Mouse (Mus musculus): ENCODE measurements around the gene Nxpe5. TPM values are rescaled to one million over a fixed set of nuclear protein-coding genes. Genes with fewer than 3 reads are reported as not detected.

The Nxpe5 gene
- total RNA-seq, 2 experiments from 2014 or later = 0.51 to 0.96 TPM

DNA sequence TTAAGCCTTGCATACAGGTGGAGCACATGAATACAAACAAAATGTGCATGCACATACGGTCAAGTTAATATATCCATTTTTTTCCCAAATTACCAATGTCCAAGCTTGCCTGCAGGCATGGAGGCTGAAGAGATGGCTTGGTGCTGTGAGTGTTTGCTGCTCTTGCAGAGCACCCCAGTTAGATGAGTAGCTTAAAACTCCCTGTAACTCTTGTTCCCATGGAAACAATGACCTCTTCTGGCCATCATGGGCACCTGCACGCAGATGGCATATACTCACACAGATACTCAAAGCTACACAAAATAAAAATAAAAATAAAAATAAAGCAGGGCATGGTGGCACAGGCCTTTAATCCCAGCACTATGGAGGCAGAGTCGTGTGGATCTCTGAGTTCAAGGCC lies 27.4 kb downstream of the Nxpe5 start:
- no peak for DNase-seq

DNA sequence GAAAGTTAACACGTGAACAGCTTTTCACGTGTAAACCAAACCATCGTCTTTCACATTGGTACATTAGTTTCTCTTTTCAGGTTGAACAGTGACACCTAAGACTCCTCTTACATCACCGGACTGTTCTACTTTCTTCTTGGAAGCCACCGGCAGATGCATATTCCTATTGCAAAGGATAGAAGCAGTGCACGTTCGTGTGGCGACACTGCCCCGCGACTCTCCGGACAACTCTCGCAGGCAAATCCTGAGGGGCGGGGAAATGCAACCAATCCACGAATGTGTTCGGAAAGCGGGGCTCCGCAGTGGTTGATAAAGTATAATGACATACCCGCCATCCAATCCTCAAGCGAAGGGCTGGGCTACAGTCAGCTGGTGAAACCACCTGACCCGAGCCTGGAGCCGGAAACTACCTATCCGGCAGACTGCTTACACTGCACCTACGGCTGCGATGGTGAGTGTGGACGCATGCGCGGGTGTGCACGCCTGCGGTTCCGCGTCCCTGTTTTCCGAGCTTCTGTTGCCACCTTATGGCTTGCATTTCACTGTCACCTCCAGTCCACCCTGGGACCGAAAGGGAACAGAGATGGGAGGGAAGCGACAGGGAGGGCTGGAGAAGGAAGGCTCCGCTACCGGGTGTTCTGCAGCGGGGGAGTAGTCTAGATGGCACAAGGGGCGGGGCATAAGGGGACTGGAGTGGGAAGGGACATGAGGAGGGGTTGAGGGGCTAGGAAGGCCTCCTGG lies 29.8 kb downstream of the Nxpe5 start, which contains the start of gene Lamtor4:
Gene Lamtor4 (plus strand): TSS at position 130 of the 741 bp plus-strand sequence.
- peak; percentile 94 for DNase-seq

DNA sequence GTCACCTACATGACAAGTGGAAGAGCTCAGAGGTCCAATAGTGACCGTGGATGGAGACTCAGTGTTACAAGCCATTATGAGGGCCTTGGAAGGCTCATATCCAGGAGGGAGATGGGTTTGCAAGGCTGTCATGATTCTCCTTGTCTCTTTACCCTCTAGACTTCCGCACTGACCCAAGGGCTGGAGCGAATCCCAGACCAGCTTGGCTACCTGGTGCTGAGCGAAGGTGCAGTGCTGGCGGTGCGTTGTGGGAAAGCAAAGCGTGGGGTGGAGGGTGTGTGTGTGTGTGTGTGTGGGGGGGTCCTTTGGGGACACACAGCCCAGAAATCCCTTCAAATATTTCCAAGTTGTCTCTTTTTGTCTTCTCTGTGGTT lies 30.4 kb downstream of the Nxpe5 start:
- DNase-seq = no peak

DNA sequence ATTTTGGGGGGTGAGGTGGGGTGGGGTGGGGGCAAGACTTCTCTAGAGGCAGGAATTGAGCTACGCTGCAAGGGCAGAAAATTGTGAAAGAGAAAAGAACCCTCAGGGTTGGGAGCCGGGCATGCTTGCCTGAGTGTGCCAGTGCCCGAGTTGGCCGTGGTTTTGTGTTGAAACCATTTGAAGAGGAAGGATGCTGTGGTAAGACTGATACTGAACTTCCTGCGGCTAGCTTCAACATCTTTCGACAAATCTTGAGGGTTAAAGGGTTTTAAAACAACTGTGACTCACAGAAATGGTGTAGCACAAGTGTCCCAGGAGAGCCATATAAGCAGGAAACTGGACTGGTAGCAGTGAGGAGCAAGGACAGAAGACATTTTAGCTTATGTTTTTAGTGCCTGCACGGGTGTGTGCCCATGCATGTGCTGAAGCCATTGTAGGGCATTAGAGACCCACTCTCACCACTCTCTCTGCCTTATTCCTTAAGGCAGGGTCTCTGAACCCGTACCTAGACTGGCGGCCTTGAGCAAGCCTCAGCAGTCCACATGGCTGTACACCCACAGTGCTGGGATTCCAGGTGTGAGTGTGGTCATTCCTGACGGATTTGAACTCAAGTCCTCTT lies 31.4 kb downstream of the Nxpe5 start:
- no peak for DNase-seq

DNA sequence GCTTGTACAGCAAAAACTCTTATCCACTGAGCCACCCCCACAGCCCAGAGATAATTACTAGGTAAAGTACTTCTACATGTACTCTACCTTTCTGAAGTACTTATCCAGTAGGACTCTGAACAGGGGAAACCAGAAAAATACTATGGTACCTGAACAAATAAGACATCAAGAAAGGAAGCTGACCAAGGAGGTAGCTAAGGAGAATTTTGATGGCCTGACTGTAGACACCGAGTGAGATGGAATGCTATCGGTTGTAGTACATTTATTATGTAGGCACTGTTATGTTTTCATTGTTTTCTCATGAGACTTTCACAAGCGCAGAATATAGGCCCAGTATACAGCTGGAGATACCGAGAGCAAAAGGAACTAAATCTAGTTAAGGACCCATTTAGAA lies 31.9 kb downstream of the Nxpe5 start:
- DNase-seq = no peak

DNA sequence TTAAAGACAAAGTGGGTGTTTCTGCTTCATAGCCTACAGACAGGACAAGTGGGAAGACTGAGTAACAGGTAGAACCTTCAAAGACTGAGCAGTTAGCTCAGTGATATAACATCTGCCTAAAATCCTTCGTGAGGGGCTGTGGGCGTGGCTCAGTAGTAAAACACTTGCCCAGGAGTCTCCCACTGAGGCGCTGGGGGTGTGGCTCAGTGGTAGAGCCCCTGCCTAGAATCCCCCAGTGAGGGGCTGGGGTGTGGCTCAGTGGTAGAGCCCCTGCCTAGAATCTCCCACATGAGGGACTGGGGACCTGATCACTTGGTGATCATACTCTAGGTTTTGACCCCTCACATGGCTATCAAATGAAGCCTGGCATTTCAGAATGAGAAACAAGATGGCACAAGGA lies 32.4 kb downstream of the Nxpe5 start:
- no peak for DNase-seq

DNA sequence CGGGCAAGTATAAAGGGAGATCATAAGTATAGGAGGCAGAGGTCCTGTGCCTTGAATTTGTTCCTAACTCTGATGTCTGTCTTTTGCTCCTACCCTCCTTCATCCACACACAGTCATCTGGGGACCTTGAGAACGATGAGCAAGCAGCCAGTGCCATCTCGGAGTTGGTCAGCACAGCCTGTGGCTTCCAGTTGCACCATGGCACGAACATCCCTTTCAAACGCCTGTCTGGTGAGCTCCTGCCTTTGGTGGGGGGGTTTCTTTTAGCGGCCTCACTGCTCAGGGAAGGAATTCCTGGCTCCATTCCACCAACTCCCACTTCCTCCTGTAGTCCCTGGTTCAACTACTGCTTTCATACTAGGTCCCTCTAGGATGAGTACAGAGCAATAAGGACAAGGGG lies 32.8 kb downstream of the Nxpe5 start:
- DNase-seq = peak; percentile 36

DNA sequence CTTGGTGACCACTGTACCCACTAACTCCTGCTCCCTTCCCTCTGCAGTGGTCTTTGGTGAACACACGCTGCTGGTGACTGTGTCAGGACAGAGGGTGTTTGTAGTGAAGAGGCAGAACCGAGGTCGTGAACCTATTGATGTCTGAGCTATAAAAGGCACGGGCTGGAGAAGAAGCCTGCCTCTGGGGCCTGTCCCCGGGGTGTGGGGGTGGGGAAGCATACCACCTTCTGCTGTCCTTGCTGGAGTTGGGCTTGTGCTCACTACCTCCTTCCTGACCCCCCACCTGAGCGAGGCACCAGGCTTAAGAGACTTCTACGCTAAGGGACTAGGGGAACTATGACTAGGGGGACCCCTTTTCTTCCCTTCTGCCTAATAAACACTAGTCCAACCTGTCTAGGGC lies 33.3 kb downstream of the Nxpe5 start:
- DNase-seq = no peak

DNA sequence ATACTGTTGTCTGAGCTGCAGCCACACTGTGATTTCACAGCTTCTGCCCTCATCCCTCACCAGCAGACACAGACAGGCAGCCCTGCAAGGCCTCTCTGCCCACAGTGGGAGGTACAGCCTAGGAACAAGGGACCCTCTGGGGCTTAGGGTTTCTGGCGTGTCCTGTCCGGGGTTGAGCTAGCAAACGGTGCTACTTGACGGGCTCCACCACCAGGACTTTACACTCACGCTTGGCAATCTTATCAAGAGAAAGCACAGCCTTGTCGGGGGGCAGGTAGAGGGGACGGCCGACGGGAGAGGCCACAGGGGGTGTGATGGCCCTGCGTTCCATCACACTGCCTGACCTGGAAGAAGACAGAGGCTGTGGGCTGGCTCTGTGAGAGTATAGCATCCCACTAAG lies 34.4 kb downstream of the Nxpe5 start:
- DNase-seq = no peak

DNA sequence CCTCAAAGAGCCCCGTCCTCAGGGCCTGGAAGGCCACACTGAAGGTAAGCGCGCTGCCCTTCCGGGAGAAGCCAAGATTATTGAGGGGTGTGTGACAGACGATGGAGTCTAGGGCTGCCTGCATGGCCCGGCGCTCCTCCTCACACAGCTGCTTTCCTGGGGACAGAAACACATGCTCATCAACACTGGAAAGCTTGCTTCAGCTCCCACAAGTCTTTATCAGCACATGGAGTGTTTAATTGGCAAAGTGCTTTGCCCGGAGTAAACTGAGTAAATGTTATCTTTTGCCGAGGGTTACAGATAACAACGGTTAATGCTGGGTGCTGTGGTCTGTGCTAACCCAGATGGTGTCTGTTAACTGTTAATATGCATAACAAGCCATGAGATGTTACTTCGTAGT lies 35.1 kb downstream of the Nxpe5 start:
- no peak for DNase-seq

DNA sequence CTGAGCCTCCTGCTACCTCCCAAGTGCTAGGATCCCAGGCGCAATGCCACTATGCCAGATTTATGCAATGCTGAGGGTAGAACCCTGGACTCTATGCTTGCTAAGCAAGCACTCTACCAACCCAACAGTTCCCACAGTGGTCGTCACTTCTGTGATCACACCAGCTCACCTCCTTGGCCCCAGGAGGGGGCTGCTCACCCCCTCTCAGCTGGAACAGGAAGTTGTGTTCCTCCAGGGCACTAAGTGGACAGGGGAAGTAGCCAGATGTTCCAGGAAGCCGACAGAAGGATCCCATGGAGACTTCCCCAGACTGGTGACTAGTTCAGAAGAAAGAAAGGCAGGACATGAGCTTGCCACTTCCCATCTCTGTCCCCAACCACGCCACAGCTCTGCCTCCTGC lies 36.3 kb downstream of the Nxpe5 start:
- no peak for DNase-seq

DNA sequence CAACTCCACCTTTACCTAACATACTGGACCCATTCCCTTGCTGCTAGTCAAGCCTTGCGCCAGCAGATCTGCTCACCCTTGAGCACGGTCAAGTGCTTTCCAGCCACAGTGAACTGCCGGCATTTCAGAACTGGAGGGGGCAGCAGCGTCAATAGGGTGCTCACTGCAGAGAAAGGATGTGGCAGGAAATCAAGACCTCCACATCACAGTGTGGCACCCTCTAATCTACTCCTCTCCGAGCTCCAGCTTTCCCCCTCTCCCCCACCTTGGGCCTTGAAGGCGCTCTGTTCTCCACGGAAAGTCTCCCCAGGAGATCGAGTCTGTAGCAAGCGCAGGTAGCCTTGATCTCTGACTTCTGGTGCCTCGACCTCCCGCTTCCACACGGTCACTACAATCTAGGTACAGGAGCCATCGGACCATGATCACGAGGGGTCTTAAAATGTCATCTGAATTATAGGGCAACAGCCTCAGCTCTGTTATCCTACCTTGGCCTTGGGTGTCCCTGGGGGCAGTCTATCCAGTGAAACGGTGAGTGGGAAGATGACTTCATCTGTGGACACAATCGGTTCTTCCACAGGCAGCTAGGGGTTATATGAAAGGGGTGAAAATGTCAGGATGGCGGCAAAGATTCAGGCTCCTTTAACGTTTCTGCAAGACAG lies 37.0 kb downstream of the Nxpe5 start:
- DNase-seq = no peak

DNA sequence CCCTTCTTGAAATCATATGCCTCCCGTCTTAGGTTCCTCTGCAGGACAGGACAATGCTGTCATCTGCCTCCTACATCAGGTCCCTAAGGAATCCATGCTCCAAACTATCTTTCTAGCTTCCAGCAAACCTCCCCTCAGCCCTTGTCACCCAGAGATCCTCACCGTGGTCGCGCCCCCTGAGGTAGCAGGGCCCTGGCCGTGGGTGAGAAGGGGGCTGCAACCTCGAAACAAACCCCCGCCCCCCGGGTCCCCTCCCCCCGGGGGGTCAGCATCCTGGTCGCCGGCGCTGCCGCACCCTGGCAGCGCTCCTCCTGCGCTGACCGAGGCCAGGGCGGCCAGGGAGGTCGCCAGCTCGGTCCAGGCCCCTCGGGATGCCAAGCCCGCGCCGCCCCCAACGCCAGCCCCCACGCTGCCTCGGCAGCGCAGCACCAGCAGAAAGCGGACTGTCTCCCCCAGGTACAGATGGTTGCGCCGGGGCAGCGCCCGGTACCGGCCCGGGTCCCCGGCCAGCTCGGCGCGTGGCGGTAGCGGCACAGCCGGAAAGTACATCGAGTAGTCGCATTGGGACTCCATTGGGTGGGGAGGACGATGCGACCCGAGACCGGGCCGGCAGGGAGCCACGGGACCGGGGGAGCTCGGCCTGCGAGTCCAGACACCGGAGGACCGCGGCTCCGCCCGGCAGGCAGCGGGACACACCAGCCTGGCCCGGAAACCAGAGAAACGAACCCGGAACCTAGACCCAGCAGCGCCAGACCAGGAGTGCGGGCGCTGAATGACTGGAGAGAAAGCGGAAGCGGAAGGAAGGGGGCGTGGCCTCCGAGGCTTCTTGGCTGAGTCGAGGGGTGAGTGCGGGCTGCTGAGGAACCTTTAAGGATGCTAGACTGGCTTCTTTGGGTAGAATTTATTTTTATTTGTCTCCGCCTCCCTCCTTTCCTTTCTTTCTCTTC lies 37.8 kb downstream of the Nxpe5 start, which contains the start of gene BC037034:
Gene BC037034 (minus strand): TSS at position 774 of the 947 bp plus-strand sequence.
- peak; percentile 95 for DNase-seq

DNA sequence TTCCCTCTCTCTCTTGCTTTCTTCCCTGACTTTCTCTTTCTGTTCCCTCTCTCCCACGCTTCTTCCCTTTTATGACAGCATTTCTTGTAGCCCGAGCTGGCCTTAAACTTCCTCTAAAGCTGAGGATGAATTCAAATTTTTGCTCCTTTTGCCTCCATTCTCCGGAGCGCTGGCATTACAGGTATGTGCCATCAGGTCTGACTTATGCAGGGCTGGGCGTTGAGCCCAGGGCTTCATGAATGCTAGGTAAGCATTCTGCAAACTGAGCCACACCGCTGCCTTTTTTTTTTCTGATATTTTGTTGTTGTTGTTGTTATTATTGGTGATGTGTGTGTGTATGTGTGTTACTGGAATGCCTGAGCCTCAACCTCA lies 38.5 kb downstream of the Nxpe5 start:
- DNase-seq = no peak

DNA sequence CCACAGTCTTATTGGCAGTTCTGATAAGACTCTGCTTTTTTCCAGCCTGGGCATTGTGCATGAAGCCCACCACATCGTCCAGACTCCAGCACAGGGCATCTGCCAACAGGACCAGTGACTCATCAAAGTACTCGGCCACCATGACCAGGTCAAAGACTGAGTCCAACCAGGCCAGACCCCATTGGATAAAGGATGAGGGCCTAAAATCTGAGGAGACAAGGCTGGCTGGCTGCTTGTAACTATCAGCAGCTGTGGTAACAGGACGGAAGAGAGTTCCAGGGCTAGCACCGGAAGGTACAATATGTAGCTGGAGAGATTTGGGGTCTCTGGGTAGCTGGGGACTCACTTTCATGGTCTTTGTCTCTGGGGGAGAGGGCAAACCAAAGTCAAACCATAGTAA lies 40.0 kb downstream of the Nxpe5 start:
- DNase-seq = no peak

DNA sequence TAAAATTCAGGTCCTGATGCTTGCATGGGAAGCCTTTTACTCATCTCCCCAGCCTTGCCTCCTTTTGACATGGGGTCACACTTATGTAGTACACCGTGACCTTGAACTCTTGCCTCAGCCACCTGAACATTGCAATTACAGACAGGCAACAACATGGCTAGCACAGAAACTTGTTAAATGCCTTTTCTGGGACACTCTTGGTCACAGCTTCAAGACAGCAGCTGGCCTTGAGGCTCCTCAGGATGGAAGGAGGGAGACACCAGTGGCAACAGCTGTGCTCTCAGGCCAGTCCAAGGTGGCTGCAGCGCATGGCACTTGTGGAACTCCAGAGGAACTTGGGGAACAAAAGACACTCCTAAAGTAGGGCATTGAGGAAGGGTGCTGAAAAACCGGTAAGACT lies 41.4 kb downstream of the Nxpe5 start:
- DNase-seq = no peak

DNA sequence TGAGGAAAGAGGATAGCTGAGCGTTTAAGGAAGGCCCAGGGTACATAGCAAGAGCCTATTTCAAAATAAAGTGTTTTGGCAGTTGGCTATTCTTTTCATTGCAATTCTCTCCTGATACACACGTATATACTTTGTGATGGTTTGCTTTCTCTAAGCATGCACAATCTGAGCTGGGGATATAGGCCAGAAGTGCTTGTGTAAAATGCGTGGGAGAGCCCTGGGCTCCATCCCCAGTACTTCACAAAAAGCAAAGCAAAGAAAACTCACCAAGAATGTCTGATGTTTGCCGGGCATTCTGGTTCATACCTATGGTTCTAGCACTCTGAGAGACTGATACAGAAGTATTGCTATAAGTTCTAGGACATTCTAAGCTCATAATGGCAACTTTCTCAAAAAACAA lies 43.3 kb downstream of the Nxpe5 start:
- DNase-seq = no peak

DNA sequence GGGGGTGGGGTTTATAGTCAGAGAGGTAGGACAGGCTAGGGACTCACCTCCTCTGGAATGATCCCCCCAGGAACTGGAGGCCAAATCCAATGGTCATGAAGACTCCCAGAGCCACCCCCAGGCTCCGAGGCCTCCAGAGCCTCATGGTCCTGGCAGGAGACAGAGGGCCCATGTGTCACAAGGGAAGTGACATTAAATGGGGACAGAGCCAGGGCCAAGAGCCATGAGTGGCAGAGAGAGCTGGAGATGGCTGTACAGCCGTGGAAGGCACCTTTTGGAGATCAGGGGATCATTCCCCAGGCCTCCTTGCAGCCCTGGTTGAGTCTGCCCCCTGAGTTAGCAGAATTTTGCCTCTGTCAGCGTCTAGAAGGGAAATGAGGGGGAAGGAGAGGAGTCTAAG lies 45.5 kb downstream of the Nxpe5 start:
- DNase-seq = peak; percentile 35

DNA sequence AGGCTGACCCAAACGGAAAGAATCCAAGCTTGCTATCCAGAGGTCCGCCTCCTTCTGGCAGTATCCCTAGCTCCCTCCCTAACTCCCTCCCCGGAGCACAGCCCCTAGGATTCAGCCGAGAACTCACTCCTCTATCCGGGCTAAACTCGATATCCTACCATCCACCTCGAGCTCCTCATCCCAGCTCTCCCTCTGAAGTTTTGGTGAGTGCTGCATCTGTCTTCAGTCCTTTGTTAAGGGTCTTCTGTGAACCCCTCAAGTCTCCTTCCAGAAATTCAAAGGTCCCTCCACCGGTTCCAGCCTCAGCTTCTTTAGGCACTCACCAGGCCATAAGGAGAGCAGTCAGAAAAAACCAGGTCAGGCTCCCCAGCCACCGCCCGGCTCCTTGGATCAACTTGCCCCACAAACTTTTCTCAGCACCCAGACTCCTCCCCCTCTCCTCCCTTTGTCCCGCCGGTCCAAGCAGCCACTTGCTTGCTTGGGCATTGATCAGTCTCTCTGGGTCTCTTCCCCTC lies 46.8 kb downstream of the Nxpe5 start, which contains the start of gene Gal3st4:
Gene Gal3st4 (minus strand): TSS at position 432 of the 515 bp plus-strand sequence.
- DNase-seq = no peak

DNA sequence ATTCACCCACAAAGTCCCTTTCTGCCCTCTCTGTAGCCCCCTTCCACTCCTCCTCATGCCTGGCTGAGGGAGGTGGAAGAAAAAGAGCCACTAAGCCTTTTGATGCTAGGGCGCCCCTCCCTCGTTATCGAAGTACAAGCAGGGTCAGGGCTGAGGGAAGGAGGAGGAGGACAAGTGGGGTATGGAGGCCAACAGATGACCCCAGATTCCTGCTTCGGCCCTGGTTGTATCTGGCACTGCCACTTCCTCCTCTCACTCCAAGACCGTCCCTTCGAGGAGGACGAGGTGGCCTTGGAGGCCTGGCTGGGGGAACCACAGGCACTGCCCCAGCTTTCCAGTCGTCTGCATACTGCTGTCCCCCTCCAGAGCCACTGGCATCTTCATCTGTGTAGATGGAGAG lies 48.5 kb downstream of the Nxpe5 start:
- DNase-seq = no peak

DNA sequence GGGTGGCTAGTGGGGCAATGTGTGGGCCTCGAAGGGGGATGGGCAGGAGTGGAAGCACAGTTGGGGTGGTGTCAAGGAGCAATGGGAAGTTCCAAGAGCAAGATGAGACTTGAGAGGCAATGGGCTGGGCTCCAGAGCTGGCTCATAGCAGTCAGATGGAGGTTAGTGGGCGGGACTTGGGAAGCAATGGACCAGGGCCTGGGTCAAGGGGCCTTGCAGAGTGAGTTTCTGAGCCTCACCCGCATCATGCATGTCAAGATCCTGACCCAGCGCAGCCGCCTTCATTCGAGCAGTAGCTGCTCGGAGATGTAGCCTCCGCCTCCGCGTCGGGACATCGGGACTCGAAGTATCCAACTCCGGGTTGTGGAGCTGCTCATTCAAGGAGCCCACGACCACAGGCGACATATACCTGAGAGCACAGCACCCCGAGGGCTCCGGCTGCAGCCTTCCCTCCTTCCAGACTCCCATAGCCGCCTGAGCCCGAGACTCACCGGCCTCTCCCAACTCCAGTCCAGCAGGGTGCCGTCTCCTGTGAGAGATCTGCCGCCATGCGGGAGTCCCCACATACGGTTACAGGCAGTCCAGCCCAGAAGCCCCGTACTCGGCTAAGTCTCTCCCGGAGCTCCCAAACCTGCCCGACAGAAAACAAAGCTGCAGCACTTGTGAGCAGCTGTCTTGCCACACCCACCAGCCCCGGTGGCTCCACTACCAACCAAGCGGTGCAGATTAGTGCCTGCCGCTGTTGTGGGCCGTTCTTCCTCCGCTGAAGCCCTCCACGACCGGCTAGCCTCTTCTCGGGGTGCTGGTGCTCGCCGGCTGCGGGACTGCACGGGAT lies 49.7 kb downstream of the Nxpe5 start:
- no peak for DNase-seq
